Mouse (Mus musculus) adrenal gland (tissue): ENCODE data around the gene Nipsnap3a.

Experiments
- intact Hi-C: fragments of 180-260 bp; cut with DNase I; formaldehyde crosslinking; loops from one replicate; pipeline ENCODE4 v1.15.1; 2025
- long read RNA-seq, 2 experiments: library from polyadenylated mRNA; unstranded; transcript quantifications; one replicate each; pipeline ENCODE4 v2.0.0; 2020; ENCODE audit warnings: borderline replicate concordance in 1 of 2; ENCODE audit not compliant: insufficient replicate concordance in 1 of 2

Nipsnap3a gene
- long read RNA-seq, experiment 1 = 0 reads
- long read RNA-seq, experiment 2 = 0 reads

DNA sequence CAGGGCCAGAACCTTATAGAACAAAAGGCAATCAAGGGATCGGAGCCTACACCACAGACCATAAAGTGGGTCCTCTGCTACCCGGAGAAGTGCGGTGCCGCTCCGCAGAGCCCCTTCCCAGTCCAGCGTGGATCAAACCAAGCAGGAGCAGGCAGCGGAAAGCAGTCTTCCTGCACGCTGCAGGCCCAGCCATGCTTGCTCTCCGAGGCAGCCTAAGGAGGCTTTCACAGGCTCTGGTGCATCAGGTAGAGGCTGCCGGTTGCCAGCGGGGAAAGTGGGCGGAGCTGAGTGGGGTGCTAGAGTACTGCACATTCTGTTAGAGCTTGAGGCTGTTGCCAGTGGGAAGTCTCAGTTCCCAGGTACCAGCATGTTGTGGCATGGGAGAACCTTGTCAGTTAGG is at the start of gene Nipsnap3a:
Gene Nipsnap3a, plus strand, starts transcription at position 25 of the 400 bp plus-strand sequence.
- intact Hi-C loops = no loop called here

DNA sequence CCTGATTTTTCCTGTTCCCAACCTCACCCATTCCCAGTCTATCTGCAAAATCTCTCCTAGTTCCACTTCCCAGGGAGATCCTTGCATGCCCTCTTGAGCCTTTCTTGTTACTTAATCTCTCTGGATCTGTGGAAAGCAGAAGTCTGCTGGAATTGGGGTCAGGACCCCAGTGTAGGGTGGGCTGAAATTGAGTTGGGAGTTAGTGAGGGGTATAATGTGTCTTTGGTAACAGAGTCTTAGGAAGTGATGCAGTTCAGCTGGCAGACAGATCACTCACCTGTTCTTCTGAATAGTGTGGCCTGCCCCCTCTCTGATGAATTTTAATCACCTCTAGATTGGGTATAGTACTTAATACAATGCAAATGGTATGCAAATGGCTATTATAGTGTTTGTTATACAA is 42.4 kb upstream of the Nipsnap3a start:
- intact Hi-C loops = no loop called here

DNA sequence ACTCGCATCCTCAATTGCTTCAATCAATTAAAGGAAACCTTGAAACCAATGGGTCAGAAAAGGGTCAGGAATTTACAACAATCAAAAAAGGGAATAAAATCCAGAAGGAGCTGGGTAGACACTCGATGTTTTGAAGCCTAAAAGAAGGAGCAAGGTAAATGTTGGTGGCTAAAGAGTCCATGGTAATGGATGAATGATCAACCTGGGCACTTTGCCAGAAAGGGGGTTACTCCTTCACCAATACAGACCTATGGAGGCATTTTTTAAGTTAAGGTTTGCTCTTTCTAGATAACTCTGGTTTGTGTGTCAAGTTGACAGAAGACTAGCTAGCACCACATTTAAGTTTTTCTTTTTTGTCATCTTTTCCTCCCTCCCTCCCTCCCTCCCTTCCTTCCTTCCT is 40.1 kb upstream of the Nipsnap3a start:
- intact Hi-C loops = no loop called here

DNA sequence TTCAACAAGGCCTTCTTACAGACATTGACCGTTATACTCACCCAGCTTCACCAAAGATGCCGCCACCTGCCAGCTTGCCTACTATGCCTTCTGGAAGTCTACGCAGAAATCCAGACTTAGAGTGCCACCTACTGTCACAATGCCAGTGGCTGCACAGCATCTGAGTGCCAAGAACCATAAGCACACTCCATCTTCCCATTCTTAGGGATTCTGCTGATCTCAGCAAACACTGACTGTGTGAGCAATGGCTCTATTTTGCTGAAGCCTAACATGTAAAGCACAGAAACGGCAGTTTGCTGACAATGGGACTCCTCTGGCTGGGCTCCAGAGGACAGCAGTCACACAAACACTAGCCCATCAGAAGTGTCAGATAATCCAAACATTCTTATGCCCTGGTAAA is 30.4 kb upstream of the Nipsnap3a start:
- intact Hi-C loops = no loop called here

DNA sequence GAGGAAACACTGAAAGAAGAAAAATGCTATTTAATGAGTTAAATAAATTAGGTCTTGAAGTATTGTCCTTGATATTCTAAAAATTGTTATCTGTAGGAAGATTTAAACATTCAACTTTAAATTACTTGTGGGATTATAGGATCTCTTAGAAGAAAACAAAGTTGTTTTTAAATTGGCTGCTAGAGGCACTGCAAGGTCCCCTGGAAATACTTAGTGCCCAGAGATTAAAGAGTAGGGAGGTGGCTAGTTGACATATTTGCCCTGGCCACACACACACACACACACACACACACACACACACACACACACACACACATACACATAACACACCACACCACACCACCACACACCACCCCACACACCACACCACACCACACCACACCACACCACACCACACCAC is 24.8 kb upstream of the Nipsnap3a start, which contains the start of gene Olfr270:
Gene Olfr270, plus strand, starts transcription at position 301 of the 400 bp plus-strand sequence.
- intact Hi-C loops = no loop called here

DNA sequence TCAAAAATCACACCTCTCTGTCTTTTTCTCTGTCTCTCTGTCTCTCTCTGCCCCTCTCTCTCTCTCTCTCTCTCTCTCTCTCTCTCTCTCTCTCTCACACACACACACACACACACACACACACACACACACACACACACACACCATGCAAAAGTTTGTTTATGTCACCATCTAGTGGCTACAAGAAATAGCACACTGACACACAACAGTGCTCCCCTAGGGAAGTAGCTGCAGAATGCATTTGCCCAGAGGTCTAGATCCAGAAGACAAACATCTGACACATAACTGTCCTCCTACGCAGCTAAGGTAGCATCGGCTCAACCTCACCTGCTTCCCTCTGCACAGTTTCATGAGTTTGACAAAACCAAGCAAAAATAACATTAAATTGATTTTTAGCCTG is 3.9 kb upstream of the Nipsnap3a start:
- intact Hi-C loops = no loop called here

DNA sequence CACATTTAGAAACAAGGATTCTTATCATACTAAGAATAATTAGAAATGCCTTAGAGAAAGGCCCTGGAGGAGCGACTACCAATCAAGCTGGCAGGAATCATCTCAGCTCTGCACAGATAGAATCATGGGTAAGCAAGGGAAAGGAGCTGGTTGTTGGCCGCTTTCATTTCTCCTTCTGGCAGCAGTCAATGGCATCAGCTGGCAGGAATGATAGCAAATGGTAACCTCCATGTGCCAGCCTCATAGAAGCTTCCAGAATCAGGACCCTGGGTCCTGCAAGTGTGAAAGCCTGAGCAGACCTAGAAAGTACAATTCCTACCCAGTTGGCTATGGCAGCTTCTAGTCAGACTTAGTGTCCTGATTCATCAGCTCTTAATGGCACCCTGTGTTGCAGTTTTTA is 2.8 kb upstream of the Nipsnap3a start:
- intact Hi-C loops = no loop called here

DNA sequence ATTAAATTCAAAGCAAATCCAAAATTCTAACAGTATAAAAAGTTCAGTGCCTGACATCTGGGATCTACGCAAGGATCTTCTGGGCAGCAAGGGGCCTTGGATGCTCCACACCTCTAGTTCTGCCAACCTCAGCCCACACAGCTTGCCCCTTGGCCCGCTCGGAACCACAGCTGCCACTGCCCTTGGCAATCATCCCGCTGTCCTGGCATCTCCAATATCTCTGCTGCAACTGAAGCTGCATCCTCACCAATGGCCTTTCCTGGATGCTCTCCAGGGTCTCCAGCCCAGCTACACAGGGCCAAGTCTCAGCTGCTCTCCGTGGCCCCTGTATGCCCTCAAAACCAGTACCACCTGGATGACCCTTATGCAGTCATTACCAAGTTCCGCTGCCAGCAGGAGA is 10.4 kb downstream of the Nipsnap3a start:
- intact Hi-C loops = no loop called here

DNA sequence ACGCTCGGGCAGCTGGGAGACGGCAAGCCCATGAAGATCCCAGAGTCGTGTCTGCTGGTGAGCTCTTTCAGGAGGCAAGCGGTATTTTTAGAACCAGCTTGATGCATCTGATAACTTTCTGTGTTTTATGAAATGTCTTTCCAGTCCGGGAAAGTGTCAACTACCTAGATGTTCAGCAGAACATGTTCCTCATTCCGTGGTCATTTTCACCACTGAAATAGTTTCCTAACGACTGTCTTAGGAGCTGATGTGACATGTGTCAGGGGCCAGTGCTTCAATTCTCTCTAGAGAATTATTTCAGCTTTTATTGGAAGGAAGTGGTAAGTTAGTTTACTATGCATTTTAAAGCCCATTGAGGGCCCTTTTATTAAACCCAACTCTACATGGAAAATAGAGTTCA is 11.1 kb downstream of the Nipsnap3a start:
- intact Hi-C loops = no loop called here

DNA sequence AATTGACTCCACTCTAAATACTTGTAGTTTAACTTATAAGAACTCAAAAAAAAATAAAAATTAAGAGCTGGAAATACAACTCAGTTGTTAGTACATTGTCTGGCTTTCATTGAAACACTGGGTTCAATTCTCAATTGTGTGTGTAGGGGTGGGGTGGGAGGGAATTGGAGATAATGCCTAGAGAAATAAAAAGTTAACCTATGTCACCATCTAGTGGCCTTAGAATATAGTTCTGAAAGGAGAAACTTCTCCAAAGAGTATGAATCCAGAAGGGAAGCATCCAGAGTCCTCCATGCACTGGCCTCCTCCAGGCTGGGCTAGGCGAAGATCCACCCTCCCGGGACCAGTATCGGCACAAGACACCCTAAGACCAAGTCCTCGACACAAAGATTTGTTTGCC is 20.1 kb downstream of the Nipsnap3a start:
- intact Hi-C loops = no loop called here

DNA sequence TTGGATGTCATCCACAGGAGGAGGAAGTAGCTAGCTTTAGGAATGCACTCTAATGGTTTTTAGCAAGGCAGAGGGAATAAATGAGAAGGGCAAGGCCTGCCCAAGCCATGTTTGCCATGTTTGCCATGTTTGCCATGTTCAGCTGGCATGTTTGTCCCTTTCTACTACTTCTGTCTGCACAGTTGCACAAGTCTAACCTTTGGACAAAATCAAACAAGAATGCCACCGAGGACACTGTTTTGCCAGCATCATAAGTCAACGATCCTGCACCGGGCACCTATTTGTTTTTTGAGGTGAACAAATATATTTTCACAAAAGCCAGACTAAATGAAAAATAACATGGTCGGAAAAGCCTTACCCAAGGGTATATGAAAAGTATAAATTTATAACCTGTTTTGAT is 20.8 kb downstream of the Nipsnap3a start:
- intact Hi-C loops = no loop called here

DNA sequence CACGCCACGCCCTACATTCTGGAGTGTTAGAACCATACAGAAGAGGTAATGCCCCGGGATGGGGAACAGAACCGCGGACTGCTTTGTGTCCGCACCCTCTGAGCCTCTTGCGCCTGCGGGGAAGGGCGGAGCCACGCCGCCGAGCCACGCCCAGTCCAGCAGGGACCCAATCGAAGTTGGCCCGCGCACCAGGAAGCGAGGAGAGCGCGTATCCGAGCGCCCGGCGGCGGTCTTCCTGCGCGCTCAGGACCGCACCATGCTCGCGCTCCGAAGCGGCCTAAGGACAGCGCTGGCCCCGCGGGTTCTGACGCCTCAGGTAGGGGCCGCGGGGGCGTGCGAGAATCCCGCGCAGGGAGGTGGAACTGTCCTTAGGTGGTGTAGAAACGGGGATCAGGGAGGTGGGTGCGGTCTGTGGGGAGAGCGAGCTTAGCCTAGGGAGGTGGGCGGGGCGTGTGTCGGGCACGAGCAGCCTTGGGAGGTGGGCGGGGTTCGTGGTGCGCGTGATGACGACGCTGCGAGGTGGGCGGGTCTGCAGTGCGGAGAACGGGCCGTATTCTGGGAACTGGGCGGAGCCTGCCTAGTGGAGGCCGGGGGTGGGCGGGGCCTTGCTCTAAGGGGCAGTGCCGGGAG is 22.8 kb downstream of the Nipsnap3a start, which contains the start of gene Nipsnap3b:
Gene Nipsnap3b, plus strand, starts transcription at position 149 of the 630 bp plus-strand sequence.
- intact Hi-C loops = no loop called here

DNA sequence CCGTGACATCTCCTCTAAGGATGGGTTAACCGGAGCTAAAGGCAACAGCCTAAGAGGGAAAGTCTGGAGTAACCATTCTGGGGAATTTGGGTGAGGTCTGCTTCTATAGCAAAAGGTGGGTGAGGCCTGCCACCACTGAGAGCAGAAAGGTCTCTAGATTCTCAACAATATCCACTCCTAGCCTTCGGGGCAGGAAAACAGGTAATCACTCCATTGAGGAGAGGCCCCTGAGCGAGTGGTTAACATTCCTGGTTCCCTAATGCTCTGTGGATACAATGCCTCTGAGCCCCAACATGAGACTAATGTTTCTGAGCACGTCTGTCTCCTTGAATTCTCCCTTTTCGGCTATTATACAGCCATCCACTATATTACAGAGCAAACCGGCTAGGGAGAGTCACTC is 25.3 kb downstream of the Nipsnap3a start:
- intact Hi-C loops = no loop called here

DNA sequence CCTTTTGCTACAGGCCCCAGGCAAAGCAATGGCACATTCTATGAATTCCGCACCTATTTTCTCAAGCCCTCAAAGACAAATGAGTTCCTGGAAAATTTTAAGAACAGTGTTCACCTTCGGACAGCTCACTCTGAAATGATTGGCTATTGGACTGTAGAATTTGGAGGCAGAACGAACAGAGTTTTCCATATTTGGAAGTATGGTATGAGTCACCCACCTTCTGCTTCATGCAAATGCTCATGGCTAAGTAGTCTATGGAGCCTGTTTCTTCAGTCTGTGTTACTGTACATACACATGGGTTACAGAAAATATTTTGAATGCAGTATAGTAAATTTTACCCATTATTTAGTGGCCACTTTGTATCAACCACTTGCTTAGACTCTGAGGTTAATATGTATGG is 26.0 kb downstream of the Nipsnap3a start:
- intact Hi-C loops = no loop called here

DNA sequence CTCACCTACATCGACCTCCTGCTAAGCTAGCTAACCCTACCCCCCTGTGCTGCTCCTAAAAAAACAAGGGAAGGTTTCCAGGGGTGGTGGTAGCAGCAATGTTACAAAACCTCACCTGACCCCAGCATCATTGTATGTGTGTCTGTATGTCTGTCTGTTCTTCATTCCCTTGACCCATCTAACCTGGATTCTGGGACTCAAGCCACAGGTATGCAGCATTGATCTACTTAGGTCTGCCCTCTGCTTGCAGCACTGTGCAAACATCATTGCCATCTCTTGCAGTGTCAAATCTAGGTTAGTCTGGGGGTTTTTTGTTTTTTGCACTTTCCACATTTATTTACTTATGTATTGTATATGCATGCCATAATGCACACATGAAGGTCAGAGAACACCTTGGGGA is 29.3 kb downstream of the Nipsnap3a start:
- intact Hi-C loops = no loop called here

DNA sequence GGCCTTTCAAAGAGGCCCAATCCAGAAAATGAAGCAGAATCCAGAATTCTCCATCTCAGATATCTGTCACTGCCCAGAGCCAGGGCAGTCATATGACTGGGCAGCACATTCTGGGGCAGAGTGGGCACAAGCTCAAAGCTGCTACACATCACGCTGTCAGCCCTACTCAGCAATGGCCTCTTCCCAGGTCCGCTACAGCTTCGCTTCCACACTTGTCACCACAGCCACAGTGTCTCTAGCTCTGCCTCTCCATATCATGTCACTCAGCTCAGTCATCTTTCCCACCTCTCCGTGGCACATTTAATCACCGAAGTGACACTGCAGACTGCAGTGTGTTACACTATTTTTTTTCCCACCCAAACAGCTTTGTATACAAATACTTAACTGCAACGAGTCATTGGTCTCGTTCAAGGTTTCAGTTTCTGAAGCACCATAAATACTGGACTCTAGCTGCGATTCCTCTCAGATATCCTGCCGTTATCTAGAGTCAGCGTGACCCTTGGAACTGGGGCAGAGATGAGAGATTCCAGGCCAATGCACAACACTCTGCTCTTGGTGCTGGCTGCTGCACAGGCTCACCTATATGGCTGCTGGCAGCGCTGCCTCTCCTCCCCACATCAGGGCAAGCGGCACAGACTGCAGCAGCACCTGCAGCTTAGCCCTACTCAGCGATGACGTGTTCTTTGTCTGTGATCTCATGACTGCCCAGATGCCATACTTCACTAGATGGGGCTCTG is 34.3 kb downstream of the Nipsnap3a start:
- intact Hi-C loops = no loop called here

DNA sequence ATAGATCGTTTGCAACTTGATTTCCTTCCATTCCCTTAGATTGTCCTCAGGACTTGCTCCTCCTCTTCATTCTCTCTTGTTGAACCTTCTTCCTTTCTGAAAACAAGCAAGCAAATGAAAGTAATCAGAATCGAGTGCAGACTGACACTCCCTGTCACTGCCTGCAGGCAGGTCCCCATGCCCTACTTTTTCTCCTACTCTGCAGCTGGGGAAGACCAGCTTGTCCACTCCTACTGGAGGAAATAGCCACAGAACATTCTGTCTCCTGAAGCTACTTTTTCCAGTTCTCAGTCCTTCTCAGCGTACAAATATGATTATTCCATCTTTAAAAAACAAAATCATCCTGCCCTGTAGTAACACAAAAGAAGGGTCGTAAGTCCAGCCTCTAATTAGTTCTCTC is 35.3 kb downstream of the Nipsnap3a start:
- intact Hi-C loops = no loop called here

DNA sequence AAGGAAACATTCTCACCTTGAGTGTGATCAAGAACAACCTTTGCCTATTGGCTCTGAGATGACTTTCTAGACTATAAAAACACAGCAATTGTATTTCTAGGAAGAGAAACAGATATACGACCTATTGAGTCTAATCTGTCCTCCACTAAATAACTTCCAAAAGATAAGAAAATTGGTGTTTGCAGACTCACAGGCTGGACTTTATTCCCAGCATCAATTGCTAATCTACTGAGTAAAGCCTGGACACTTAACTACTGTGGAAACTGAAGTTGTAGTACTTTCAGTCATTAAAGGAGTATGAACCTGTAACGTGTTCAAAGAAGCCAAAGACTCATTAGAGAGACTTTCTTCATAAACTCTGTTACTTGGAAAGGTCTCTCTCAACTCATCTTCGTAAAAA is 38.7 kb downstream of the Nipsnap3a start:
- intact Hi-C loops = no loop called here

DNA sequence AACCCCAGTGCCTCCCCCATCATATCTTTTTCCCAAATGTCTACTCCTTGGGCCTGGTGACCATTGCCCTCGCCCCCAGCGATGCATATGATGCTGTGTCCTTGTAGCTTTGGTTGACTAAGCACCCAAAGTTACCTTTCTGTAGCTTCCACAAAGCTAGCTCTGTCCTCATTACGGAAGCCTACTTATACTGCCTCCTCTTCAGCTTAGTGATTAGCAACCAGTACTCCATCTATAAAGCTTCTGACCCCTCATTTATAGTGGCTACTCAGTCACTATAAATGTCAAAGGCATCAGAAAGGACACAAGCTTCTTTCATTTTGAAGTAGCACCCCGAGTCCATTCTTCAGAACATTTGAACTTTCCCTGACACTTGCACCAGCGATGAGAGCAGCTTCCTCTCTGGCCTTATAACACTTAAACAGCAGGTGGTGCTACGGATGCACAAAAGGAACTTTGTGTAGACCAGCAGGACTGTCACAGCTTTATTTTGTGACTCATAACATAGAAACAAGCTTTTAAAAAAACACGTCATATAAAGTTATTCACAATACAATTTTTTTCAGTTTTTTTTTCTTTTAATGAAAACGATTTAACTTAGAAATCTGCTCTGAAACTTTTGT is 41.4 kb downstream of the Nipsnap3a start:
- intact Hi-C loops = no loop called here

DNA sequence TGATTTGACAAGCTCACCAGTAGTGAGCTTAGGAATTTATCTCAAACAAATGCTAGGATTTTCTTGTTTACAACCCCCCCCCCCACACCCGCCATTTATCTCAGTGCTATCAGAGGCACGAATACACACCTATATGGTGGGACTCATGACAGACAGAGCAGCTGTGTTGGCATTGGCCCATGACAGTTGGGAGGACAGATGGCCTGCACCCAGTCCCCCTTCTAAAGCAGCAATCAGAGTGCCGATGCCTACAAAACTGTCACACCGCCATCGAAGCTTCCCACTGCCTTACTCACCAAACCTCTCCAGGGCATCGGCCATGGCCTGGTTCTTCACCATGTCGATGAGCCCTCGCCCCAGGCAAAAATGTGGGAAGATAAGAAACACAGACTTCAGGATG is 54.7 kb downstream of the Nipsnap3a start:
- intact Hi-C loops = no loop called here

DNA sequence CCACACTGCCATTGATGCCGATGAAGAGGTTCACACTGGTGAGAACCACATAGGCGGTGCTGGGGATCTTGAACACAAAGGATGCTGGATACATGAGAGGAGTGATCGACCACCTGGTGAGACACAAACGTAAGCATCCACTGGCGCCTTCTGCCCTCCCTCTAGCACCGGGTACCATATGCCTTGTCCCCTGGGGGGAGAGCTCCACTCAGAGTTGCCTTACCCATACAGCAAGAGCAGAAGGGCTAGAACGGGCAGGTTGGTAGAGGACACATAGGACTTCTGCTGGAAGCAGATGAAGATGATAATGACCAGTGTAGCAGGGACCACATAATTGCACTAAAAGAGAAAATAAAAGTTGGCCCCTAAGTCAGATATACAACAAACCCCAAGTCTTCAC is 56.7 kb downstream of the Nipsnap3a start:
- intact Hi-C loops = no loop called here

DNA sequence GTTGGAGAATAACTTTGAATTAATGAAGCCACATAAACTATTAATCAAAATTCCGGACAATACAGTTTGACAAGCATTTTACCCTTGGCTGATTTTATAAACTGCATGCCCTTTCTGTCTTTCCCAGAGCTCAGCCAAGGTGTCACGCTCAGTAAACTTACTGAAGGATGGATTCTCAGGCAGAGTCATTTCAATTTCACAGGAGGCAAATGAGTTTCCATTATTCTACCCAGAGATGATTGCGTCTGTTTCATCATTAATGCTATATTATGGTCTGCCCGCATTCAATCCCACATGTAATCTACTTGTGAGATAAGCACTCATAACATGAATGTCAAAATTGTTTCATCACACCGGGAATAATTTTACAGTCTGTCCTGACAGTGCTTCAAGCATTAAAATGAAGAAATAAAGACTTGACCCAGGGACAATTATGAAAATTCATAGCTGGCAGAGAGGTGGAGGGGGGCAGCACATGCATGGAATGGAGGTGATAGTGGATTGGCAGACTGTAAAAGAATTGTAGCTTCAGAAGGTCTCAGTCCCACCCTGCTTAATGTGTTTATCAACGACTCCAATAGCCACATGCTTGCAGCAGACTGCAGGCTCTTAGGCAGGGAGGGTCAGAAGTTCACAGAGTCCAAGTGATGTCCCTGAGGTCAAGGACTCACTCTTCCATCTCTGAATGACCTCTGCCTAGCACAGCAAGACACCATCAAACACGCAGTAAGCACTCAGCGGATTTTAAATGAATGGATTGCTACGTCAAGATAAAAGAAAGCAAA is 57.4 kb downstream of the Nipsnap3a start:
- intact Hi-C loops = no loop called here
